Mouse (Mus musculus) urinary bladder, postnatal 10 days (tissue): ENCODE results near the gene Nectin2.

Source experiments
- DNase-seq: peaks from one replicate; pipeline ENCODE4 v3.0.0; 2022; ENCODE audit warnings: low spot score

Gene Nectin2

GRCm38 (mm10) chr7:19744590-19745385 is 5.5 kb downstream of the Nectin2 start:
- no peak for DNase-seq

DNA sequence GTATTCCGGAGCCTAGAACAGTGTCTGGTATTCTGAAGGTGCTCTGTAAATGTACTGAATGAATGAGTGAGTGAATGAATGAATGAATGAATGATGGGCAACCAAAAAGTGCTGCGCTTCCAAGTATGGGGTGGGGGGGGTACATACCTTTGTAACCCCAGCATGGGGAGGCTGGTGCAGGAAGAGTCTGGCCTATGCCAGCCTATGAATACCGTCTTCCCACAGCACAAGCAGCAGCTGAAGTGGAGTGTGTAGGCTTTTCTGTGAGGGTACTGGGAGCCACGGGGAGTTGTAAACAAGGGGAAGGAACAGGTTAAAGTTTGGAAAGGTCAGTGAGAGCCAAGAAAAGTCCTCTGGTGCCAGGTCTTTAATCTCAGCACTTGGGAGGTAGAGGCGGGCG is 6.5 kb downstream of the Nectin2 start:
- DNase-seq = no peak

- DNase-seq = no peak
These were observed 7.8 kb downstream of the Nectin2 start for GRCm38 (mm10) chr7:19742468-19742867.

DNA sequence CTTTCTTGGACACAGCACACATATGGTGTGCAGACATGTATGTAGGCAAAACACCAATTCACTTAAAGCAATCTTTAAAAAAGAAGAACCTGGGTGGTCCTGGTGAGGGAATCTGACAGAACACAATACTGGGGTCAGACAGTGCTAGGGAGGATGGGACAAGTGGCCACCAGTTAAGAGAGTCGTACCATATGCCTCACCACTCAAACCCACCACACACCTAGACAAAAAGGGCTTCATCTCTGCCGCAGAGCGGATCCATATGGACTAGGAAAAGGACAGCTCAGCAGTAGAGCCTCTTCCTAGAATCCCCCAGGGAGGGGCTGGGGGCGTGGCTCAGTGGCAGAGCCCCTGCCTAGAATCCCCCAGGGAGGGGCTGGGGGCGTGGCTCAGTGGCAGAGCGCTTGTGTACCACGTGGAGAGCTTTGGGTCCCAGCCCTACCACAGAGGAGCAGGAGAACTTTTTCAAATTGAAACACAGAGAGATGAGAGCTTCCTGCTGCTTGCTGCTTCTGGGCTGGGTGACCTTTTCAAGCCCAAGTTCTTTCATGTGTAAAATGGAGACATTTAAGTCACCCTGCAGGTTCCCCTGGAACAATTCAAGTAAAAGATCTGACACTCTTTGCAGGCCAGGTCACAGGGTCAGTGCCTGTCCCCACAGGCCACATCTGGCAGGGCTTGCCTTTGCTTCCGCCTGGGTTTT is 8.8 kb downstream of the Nectin2 start:
- no peak for DNase-seq

- DNase-seq = no peak
These were observed 10.0 kb downstream of the Nectin2 start for GRCm38 (mm10) chr7:19740269-19740668.

DNA sequence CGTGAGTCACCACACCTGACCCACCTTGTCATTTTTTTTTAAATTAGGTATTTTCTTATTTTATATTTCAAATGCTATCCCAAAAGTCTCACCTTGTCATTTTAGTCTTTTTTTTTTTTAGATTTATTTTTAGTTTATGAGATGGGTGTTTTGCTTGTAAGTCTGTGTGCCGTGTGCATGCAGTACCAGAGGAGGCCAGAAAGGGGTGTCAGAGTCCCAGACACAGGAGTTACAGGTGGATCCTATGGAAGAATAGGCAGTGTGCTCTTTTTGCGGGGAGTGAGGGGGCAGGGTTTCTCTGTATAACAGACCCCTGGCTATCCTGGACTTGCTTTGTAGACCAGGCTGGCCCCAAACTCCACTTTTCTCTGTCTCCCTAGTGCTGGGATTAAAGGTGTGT is 11.5 kb downstream of the Nectin2 start:
- DNase-seq = no peak

DNA sequence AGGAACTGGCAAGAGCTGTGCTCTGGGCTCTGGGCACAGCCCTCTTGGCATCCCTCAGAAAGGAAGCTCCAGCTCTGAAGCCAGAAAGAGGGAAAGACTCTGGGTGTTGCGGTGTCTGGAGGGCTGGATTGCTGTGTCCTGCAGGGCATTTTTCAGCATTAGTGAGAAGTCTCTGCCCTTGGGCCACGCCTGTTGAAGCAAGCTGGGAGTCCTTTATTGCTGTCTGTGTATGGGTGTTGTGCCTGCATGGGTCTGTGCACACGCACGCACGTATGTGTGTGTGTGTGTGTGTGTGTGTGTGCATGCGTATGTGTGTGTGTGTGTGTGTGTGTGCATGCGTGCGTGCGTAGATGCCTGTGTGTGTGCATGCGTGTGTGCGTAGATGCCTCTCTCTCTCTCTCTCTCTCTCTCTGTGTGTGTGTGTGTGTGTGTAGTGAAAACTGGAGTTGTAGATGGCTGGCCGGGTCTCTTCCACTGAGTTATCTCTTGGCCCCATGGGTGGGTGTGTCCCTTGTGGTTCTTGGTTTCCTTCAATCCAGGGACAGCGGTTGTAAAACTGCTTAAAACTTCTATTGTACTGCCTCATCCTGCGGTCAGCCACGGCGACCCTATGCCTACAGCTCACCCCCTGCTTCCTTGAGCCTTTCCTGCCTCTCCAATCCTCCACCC is 13.8 kb downstream of the Nectin2 start:
- no peak for DNase-seq

- no peak for DNase-seq
These were observed 16.1 kb downstream of the Nectin2 start for GRCm38 (mm10) chr7:19734178-19734666.

- no peak for DNase-seq
These were observed 23.7 kb downstream of the Nectin2 start for GRCm38 (mm10) chr7:19726541-19726940.

- DNase-seq = no peak
These were observed 26.1 kb downstream of the Nectin2 start for GRCm38 (mm10) chr7:19724167-19724566.

GRCm38 (mm10) chr7:19722754-19723195 is 27.5 kb downstream of the Nectin2 start:
- no peak for DNase-seq

- DNase-seq = no peak
These were observed 31.1 kb downstream of the Nectin2 start for GRCm38 (mm10) chr7:19719200-19719599.

DNA sequence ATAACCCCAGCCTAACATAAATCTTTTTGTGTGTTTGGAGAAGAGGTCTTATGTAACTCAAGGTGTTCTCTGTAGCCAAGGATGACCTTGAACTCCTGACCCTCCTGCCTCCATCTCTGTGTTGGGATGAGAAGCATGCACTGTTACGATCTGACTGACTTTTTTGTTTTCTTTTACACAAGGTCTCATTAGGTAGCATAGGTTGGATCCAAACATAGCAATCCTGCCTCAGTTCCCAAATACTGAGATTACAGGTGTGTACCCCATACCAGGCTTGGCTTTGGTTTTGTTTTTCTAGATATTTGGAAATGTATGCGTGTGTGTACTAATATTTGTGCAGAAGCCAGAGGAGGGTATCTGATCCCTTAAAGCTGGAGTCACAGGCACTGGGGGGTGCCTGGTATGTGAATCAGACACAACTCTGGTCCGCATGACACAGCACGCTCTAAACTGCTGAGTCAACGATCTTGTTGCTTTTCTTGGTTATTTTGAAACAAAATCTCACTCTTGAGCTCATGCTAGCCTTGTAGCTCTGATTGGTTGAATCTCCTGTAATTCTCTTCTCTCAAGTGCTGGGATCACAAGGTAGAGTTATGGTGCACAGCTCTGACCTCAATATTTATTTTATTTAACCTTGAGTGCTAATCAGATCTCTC is 31.9 kb downstream of the Nectin2 start:
- DNase-seq = no peak

DNA sequence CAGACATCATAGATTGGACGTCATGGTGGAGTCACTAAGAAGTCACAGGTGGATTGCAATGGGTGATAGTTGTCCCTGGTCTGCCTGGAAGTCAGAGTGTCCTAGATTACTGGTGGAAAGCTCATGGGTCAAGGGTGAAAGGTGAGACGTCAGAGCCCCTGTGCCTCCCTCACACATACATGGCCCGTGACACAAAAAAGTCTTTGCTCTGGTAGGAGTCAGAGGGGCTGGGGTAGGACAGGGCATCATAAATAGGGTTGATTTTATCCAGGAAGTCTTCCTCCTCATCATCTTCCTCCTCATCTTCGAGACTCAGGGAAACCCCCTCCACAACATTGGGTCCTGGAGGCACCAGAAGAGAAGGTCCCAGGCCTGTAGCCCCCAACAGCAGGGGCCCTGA is 32.9 kb downstream of the Nectin2 start:
- DNase-seq = no peak

DNA sequence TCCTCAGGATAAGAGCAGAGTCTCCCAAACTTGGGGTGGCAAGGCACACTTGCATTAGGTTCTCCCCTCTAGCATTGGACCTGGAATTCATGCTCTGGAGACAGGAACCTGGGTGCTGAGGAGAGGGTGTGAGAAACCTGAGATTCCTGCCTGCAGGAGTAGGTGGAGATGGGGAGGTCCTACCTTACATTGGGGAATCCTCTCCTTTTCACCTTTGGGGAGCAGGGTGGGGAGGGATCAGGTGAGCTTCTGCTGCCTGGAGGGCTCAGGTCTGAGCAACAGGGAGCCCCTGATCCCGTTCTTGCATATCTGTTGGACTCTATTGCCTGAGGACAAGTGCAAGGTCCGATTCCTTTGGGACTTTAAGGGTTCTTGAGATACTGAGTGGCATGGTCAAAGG is 33.5 kb downstream of the Nectin2 start:
- DNase-seq = no peak

GRCm38 (mm10) chr7:19716055-19716682 is 34.1 kb downstream of the Nectin2 start:
- DNase-seq = no peak

- peak; percentile 88 for DNase-seq
These were observed 34.8 kb downstream of the Nectin2 start, which contains the start of gene Tomm40 for GRCm38 (mm10) chr7:19715239-19716054. Gene Tomm40, minus strand, starts transcription at chr7:19715438.

DNA sequence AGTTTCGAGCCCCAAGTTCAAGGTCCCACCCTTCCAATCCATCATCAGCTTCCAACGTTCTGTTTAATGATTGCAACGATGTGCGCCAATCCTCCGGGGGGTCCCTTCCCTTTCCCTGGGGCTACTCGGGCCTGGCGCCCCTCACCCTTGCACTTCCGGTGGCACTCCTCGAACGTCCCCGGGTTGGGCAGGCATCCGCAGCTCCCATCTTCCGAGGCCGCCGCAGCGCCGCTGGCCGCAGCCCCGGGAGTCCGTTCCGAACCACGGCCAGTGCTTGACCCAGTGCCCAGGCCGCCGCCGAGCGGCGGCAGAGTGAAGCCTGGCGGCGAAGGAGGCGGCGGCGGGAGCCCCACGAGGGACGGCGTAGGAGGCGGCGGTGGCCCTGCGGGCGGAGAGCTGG is 35.4 kb downstream of the Nectin2 start:
- no peak for DNase-seq

GRCm38 (mm10) chr7:19713598-19713997 is 36.7 kb downstream of the Nectin2 start:
- DNase-seq = no peak

DNA sequence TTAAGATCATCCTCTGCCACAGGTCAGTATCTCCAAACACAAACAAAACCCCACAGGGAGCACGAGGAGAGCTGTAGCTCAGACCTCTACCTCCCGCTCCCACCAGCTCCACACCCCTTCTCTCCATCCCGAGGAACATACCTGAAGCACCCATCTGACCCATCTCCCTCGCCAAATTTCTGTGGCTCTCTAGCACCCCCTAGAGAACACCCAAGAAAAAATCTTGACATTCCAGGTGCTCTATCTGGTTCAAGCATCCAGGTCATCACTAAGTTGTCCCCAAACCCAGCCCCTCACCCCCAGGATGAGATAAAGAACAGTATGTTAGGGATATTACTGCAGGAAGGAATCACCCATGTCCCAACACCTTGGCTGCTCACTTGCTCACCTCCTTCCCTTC is 37.1 kb downstream of the Nectin2 start:
- no peak for DNase-seq

DNA sequence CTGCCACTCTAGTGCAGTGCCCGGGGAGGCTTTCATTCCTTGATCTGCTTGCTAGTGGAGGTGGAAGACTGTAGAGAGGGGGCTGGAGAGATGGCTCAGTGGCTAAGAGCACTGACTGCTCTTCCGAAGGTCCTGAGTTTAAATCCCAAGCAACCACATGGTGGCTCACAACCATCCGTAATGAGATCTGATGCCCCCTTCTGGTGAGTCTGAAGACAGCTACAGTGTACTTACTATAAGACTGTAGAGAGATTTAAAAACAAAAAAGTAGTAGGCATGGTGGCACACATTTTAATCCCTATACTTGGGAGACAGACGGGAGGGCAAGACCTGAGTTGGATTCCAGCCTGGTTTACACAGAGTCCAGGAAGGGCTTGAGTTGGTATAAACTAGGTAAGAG is 37.9 kb downstream of the Nectin2 start:
- DNase-seq = no peak
